ENCODE assay signal across 8 mouse cellular contexts in genomic region chr2:103445776-103446175, GRCm38 (mm10). TPM values are rescaled to one million over a fixed set of nuclear protein-coding genes. Genes with fewer than 3 reads are reported as not detected.
DNase-seq lines count a peak whose midpoint lies in the region; ATAC-seq and TF ChIP-seq lines count a peak whose summit lies in the region.
"Had no signal": no experiment of that assay in that cellular context is flagged by ENCODE, and none has a peak within 500 bp of the region (broad histone marks: within the 10 kb centered on the region; RNA-seq: fewer than 3 reads in every experiment).

No protein-coding gene starts in this region.

- no peaks in the 10 kb centered on the region for H3K36me3 ChIP-seq in liver, embryonic 14.5 days (replicated peaks; ENCODE audit: control insufficient read depth, insufficient read depth, low read depth)
- H3K36me3 ChIP-seq: heart, embryonic 13.5 days had no signal

- WGBS in liver, embryonic 14.5 days (ENCODE audit: insufficient replicate concordance) = 41% methylated on average over 6 of the region's 6 CpGs

- H3K27ac ChIP-seq in liver, embryonic 14.5 days = no peak overlapping the region
- H3K27ac ChIP-seq: heart, embryonic 13.5 days had no signal

- no peak overlapping the region for H3K4me3 ChIP-seq in liver, embryonic 14.5 days (ENCODE audit: insufficient read depth in 1 of 2, low read depth in 2 of 2, low read length in 2 of 2)
- H3K4me3 ChIP-seq: heart, embryonic 13.5 days had no signal

- no peak overlapping the region for H3K9ac ChIP-seq in liver, embryonic 14.5 days (replicated peaks)
- H3K9ac ChIP-seq: heart, embryonic 13.5 days had no signal

- CTCF ChIA-PET in Patski (lab: Charles Lee) = interaction anchor here (0.8 to 1.9 kb wide), 5 partner anchors 9 to 101 kb away, joined by 3 to 7 read pairs (median 4); no protein-coding TSS in a partner anchor

- TF ChIP-seq CTCF in Patski (IDR thresholded peaks at IDR 0.05) = peak; percentile 81
- TF ChIP-seq CTCF in liver, embryonic 14.5 days (IDR thresholded peaks at IDR 0.05; ENCODE audit: low read depth) = peak; percentile 87

- 0 out of 4 replicates have a peak, but pooled peaks cover 0 to 2% of the 10 kb centered on the region in 2 experiments for H3K4me1 ChIP-seq in liver, embryonic 14.5 days (replicated peaks; ENCODE audit: control insufficient read depth in 2 of 2, insufficient read depth in 2 of 2, low read length in 1 of 2)

- POLR2A ChIA-PET in Patski (lab: Charles Lee) = no interaction called here

- H3K4me2 ChIP-seq in liver, embryonic 14.5 days (ENCODE audit: low read depth) = no peak overlapping the region
- H3K4me2 ChIP-seq: heart, embryonic 13.5 days had no signal

- in situ Hi-C loops in Patski (cut with MboI; ENCODE audit: low pct_unique_long_range_greater_than_20kb) = no loop called here

- peak; percentile 51 for ATAC-seq in Patski
- ATAC-seq in liver, embryonic 14.5 days (ENCODE audit: insufficient read depth) = 0 out of 2 replicates have a peak, but pooled peaks have one; percentile 11

- TF ChIP-seq EP300 in liver, embryonic 14.5 days (IDR thresholded peaks at IDR 0.05; ENCODE audit: low read depth) = no peak

- H3K27me3 ChIP-seq in Patski = no peaks in the 10 kb centered on the region
- H3K27me3 ChIP-seq in liver, embryonic 14.5 days (ENCODE audit: control insufficient read depth, insufficient read depth, low read length) = no peaks in the 10 kb centered on the region

- peak; percentile 43 to 44 for DNase-seq in left cerebral cortex, adult 18-20 months (ENCODE audit: low spot score in 2 of 2)
- no peak for DNase-seq in left cerebral cortex, adult 11 months (ENCODE audit: low spot score)
- no peak for DNase-seq in Patski (ENCODE audit: low read depth, low spot score)
- peak; percentile 71 to 79 for DNase-seq in cerebellum, postnatal 10 days
- DNase-seq in heart, postnatal 4 days = peak; percentile 53
- DNase-seq in liver, embryonic 14.5 days (ENCODE audit: low read depth in 3 of 3, low spot score in 3 of 3) = peak; percentile 31 to 40 (median 36)
- DNase-seq in right cerebral cortex, postnatal 14 days = peak; percentile 50

- no peaks in the 10 kb centered on the region for H3K9me3 ChIP-seq in liver, embryonic 14.5 days (ENCODE audit: control insufficient read depth, low read length)
- H3K9me3 ChIP-seq: heart, embryonic 13.5 days had no signal

RNA-seq across cellular contexts. Expression of gene Elf5, which starts 34.3 kb away (rescaled TPM):
- under 1 TPM; 0.94 to 0.95 TPM for total RNA-seq in left cerebral cortex, adult 18-20 months (2021)
- not detected for polyA plus RNA-seq in Patski (2021)
- total RNA-seq in heart, postnatal 4 days (2021) = not detected
- 0.03 and 0.05 TPM in 2 replicates for polyA plus RNA-seq in liver, embryonic 14.5 days (2012; rRNA removed)
- 0.19 TPM in 1 of 2 replicates, not detected in the other for polyA plus RNA-seq in liver, embryonic 14.5 days (2014; fragmentation: Nextera tagmentation; extraction: Ambion mirVana)
- polyA plus RNA-seq: heart, embryonic 13.5 days had no signal

RNA-seq across cellular contexts. Expression of gene Cat, which starts 39.2 kb away (rescaled TPM):
- total RNA-seq in left cerebral cortex, adult 18-20 months (2021) = 10 to 100 TPM; 38.3 to 38.4 TPM
- polyA plus RNA-seq in Patski (2021) = 64.3 TPM
- 100 to 1,000 TPM; 121 to 134 TPM for total RNA-seq in heart, postnatal 4 days (2021)
- 86.1 and 90.2 TPM in 2 replicates for polyA plus RNA-seq in liver, embryonic 14.5 days (2012; rRNA removed)
- 155 and 161 TPM in 2 replicates for polyA plus RNA-seq in liver, embryonic 14.5 days (2014; fragmentation: Nextera tagmentation; extraction: Ambion mirVana)

Comparison
In these comparisons a context has a peak if more than half of its experiments do, and no peak if none do; other contexts are left out.
1. DNase-seq: peak in left cerebral cortex, adult 18-20 months (2 of 2), cerebellum, postnatal 10 days (2 of 2), heart, postnatal 4 days (single experiment), liver, embryonic 14.5 days (3 of 3) and right cerebral cortex, postnatal 14 days (single experiment); none in left cerebral cortex, adult 11 months (single experiment) and Patski (single experiment).